Mouse (Mus musculus) layer of hippocampus, adult 11-12 months (tissue): ENCODE measurements around the gene Ccdc33.
A peak's percentile ranks its signal among the peaks of the same experiment; 100 is the strongest.

Source experiments
- DNase-seq: peaks from one replicate; pipeline ENCODE4 v3.0.0; 2022; ENCODE audit warnings: low spot score

Gene Ccdc33

GRCm38 (mm10) chr9:58091623-58092425 lies 26.8 kb downstream of the Ccdc33 start:
- no peak for DNase-seq

- no peak for DNase-seq
Measured at GRCm38 (mm10) chr9:58087277-58087998, 31.2 kb downstream of the Ccdc33 start.

GRCm38 (mm10) chr9:58086861-58087260 lies 31.8 kb downstream of the Ccdc33 start:
- no peak for DNase-seq

- no peak for DNase-seq
Measured at GRCm38 (mm10) chr9:58086203-58086602, 32.4 kb downstream of the Ccdc33 start.

- DNase-seq: peak; percentile 74
Measured at GRCm38 (mm10) chr9:58085074-58085473, 33.5 kb downstream of the Ccdc33 start.

- DNase-seq: no peak
Measured at GRCm38 (mm10) chr9:58084586-58084985, 34.0 kb downstream of the Ccdc33 start.

- no peak for DNase-seq
Measured at GRCm38 (mm10) chr9:58074561-58074960, 44.1 kb downstream of the Ccdc33 start.

GRCm38 (mm10) chr9:58067546-58067945 lies 51.1 kb downstream of the Ccdc33 start:
- no peak for DNase-seq

- peak; percentile 72 for DNase-seq
Measured at GRCm38 (mm10) chr9:58066731-58067095, 51.9 kb downstream of the Ccdc33 start.

GRCm38 (mm10) chr9:58065977-58066730 lies 52.5 kb downstream of the Ccdc33 start:
- no peak for DNase-seq

GRCm38 (mm10) chr9:58065532-58065931 lies 53.1 kb downstream of the Ccdc33 start:
- no peak for DNase-seq

- DNase-seq: peak; percentile 47
Measured at GRCm38 (mm10) chr9:58063531-58063930, 55.1 kb downstream of the Ccdc33 start, which contains the start of gene Stra6. Stra6 (plus strand) TSS chr9:58063788.

- no peak for DNase-seq
Measured at GRCm38 (mm10) chr9:58060677-58061667, 57.7 kb downstream of the Ccdc33 start.

GRCm38 (mm10) chr9:58059920-58060319 lies 58.7 kb downstream of the Ccdc33 start:
- no peak for DNase-seq

- DNase-seq: no peak
Measured at GRCm38 (mm10) chr9:58055666-58056065, 63.0 kb downstream of the Ccdc33 start.

- DNase-seq: no peak
Measured at GRCm38 (mm10) chr9:58054032-58054431, 64.6 kb downstream of the Ccdc33 start.

- no peak for DNase-seq
Measured at GRCm38 (mm10) chr9:58053544-58053943, 65.1 kb downstream of the Ccdc33 start.

- peak; percentile 75 for DNase-seq
Measured at GRCm38 (mm10) chr9:58053102-58053501, 65.5 kb downstream of the Ccdc33 start.

GRCm38 (mm10) chr9:58051937-58052336 lies 66.7 kb downstream of the Ccdc33 start:
- DNase-seq: peak; percentile 25

GRCm38 (mm10) chr9:58049861-58050260 lies 68.8 kb downstream of the Ccdc33 start:
- no peak for DNase-seq

GRCm38 (mm10) chr9:58049186-58049585 lies 69.4 kb downstream of the Ccdc33 start:
- no peak for DNase-seq
